Mouse (Mus musculus) midbrain, embryonic 14.5 days (tissue): ENCODE results near the gene Tesc. TPM values are rescaled to one million over a fixed set of nuclear protein-coding genes. Genes with fewer than 3 reads are reported as not detected.

Experiments
- ATAC-seq: fragments of 200-750 bp; cut with Nextera tagmentation; 2 replicates; pipeline ENCODE4 v1.8.0; 2017; ENCODE audit warnings: moderate number of reproducible peaks, moderate library complexity; ENCODE audit not compliant: low FRiP score, low TSS enrichment
- DNase-seq: peaks from one replicate; pipeline ENCODE4 v3.0.0-alpha.2; 2015
- H3K27ac ChIP-seq: fragments of 300-500 bp; sonication (generic); replicated peaks from 2 replicates; pipeline ENCODE4 v1.5.1; 2014; ENCODE audit warnings: mild to moderate bottlenecking, low read depth, low read length, moderate library complexity
- H3K27me3 ChIP-seq: fragments of 300-500 bp; sonication (generic); 2 replicates; pipeline ENCODE4 v1.6.1; 2014; ENCODE audit warnings: low read length, control low read depth, mixed read lengths; ENCODE audit not compliant: control insufficient read depth, insufficient read depth
- H3K36me3 ChIP-seq: fragments of 300-500 bp; sonication (generic); 2 replicates; pipeline ENCODE4 v1.6.1; 2014; ENCODE audit warnings: low read length, control low read depth; ENCODE audit not compliant: control insufficient read depth, insufficient read depth
- H3K4me1 ChIP-seq: fragments of 300-500 bp; sonication (generic); 2 replicates; pipeline ENCODE4 v1.6.1; 2014; ENCODE audit warnings: mild to moderate bottlenecking, antibody characterized with exemption, low read length, control low read depth; ENCODE audit not compliant: control insufficient read depth, insufficient read depth
- H3K4me2 ChIP-seq: fragments of 300-500 bp; sonication (generic); 2 replicates; pipeline ENCODE4 v1.6.1; 2014; ENCODE audit warnings: mild to moderate bottlenecking, low read length, moderate library complexity
- H3K4me3 ChIP-seq: fragments of 300-500 bp; sonication (generic); replicated peaks from 2 replicates; pipeline ENCODE4 v1.5.1; 2014; ENCODE audit warnings: low read depth, low read length
- H3K9ac ChIP-seq: fragments of 300-500 bp; sonication (generic); replicated peaks from 2 replicates; pipeline ENCODE4 v1.6.1; 2014; ENCODE audit warnings: mild to moderate bottlenecking, low read length, moderate library complexity
- H3K9me3 ChIP-seq: fragments of 300-500 bp; sonication (generic); 2 replicates; pipeline ENCODE4 v1.6.1; 2016; ENCODE audit warnings: low read length, control low read depth, mixed read lengths; ENCODE audit not compliant: control insufficient read depth
- WGBS: fragments of 180-500 bp; shearing (Covaris S2); extraction: QIAGEN DNeasy Blood & Tissue Kit; methylation state at CpG from one replicate; pipeline ENCODE4 v1.1.7; 2014; 5-methylcytosine and 5-hydroxymethylcytosine counted together
- polyA plus RNA-seq: library from polyadenylated mRNA; unstranded; fragments of >200 nt; fragmentation: Nextera tagmentation; extraction: Ambion mirVana; gene quantifications from 2 replicates; pipeline ENCODE4 v1.2.1, GENCODE M21; 2014

Tesc gene
- polyA plus RNA-seq, 1 experiment from 2014 or later = 4.9 TPM

- Histone ChIP-seq H3K9me3 (no peaks in the 10 kb centered on the region), H3K27me3 (no peaks in the 10 kb centered on the region), H3K4me3 (no peak overlapping the region), H3K4me2 (no peak overlapping the region), H3K4me1 (peaks cover 2% of the 10 kb centered on the region; the same call in 1 of the 2 replicates), H3K27ac (no peak overlapping the region), H3K36me3 (no peaks in the 10 kb centered on the region), H3K9ac (no peak overlapping the region)
- ATAC-seq = no peak
- WGBS = 86% methylated on average over 8 of the region's 8 CpGs
- no peak for DNase-seq
Measured at GRCm38 (mm10) chr5:118051981-118052662, 24.6 kb downstream of the Tesc start.

- no peak overlapping the region for H3K4me3 ChIP-seq
- H3K27me3 ChIP-seq = no peaks in the 10 kb centered on the region
- DNase-seq (no peak), ATAC-seq (no peak)
- no peak overlapping the region for H3K27ac ChIP-seq
- no peaks in the 10 kb centered on the region for H3K9me3 ChIP-seq
- no peaks in the 10 kb centered on the region for H3K36me3 ChIP-seq
- peaks cover 12% of the 10 kb centered on the region; the same call in 1 of the 2 replicates for H3K4me1 ChIP-seq
- H3K9ac ChIP-seq = no peak overlapping the region
- WGBS = 98% methylated on average over 2 of the region's 2 CpGs
- H3K4me2 ChIP-seq = no peak overlapping the region
Measured at GRCm38 (mm10) chr5:118053205-118053604, 25.7 kb downstream of the Tesc start.

GRCm38 (mm10) chr5:118057508-118058111 lies 30.1 kb downstream of the Tesc start:
- ATAC-seq = no peak
- no peak overlapping the region for H3K4me3 ChIP-seq
- WGBS = 51% methylated on average over 8 of the region's 8 CpGs
- no peak overlapping the region for H3K4me2 ChIP-seq
- no peaks in the 10 kb centered on the region for H3K27me3 ChIP-seq
- H3K4me1 ChIP-seq = peaks cover 12% of the 10 kb centered on the region; the same call in 1 of the 2 replicates
- H3K9ac ChIP-seq = no peak overlapping the region
- no peak overlapping the region; the same call in 1 of the 2 replicates for H3K27ac ChIP-seq
- H3K9me3 ChIP-seq = no peaks in the 10 kb centered on the region
- no peaks in the 10 kb centered on the region for H3K36me3 ChIP-seq
- DNase-seq = no peak

- Histone ChIP-seq H3K36me3 (no peaks in the 10 kb centered on the region), H3K4me1 (peaks cover 21% of the 10 kb centered on the region), H3K9me3 (no peaks in the 10 kb centered on the region), H3K4me2 (no peak overlapping the region), H3K9ac (no peak overlapping the region), H3K27ac (no peak overlapping the region), H3K27me3 (no peaks in the 10 kb centered on the region), H3K4me3 (no peak overlapping the region)
- WGBS = 91% methylated on average over 10 of the region's 10 CpGs
- no peak for ATAC-seq
- DNase-seq = no peak
Measured at GRCm38 (mm10) chr5:118058858-118059257, 31.3 kb downstream of the Tesc start.

GRCm38 (mm10) chr5:118059646-118060045 lies 32.1 kb downstream of the Tesc start:
- no peak for ATAC-seq

GRCm38 (mm10) chr5:118061391-118061790 lies 33.8 kb downstream of the Tesc start:
- Histone ChIP-seq H3K4me1 (peaks cover 38% of the 10 kb centered on the region), H3K4me3 (no peak overlapping the region), H3K9me3 (no peaks in the 10 kb centered on the region)

More at GRCm38 (mm10) chr5:118059646-118060045, 32.1 kb downstream of the Tesc start:
- Histone ChIP-seq H3K9me3 (no peaks in the 10 kb centered on the region), H3K27me3 (no peaks in the 10 kb centered on the region), H3K4me3 (no peak overlapping the region), H3K4me2 (no peak overlapping the region), H3K4me1 (peaks cover 28% of the 10 kb centered on the region), H3K27ac (no peak overlapping the region), H3K9ac (no peak overlapping the region), H3K36me3 (no peaks in the 10 kb centered on the region)
- DNase-seq = no peak
- WGBS = 83% methylated on average over 9 of the region's 9 CpGs

GRCm38 (mm10) chr5:118063181-118063621 lies 35.7 kb downstream of the Tesc start:
- 62% methylated on average over 8 of the region's 8 CpGs for WGBS
- DNase-seq (peak; percentile 36), ATAC-seq (no peak)
- Histone ChIP-seq H3K9me3 (no peaks in the 10 kb centered on the region), H3K9ac (no peak overlapping the region), H3K4me3 (no peak overlapping the region), H3K36me3 (peaks cover 7% of the 10 kb centered on the region), H3K4me2 (no peak overlapping the region), H3K27ac (0 out of 2 replicates have a peak overlapping the region, but pooled peaks have one; percentile 89), H3K4me1 (peaks cover 26% of the 10 kb centered on the region), H3K27me3 (no peaks in the 10 kb centered on the region)

More at GRCm38 (mm10) chr5:118061391-118061790, 33.8 kb downstream of the Tesc start:
- Histone ChIP-seq H3K36me3 (no peaks in the 10 kb centered on the region; the same call in 1 of the 2 replicates), H3K9ac (no peak overlapping the region), H3K4me2 (no peak overlapping the region), H3K27ac (no peak overlapping the region), H3K27me3 (no peaks in the 10 kb centered on the region)
- 96% methylated on average over 18 of the region's 18 CpGs for WGBS
- DNase-seq = no peak
- ATAC-seq = no peak

GRCm38 (mm10) chr5:118064284-118064901 lies 36.9 kb downstream of the Tesc start:
- Histone ChIP-seq H3K4me1 (peaks cover 26% of the 10 kb centered on the region), H3K36me3 (peaks cover 12% of the 10 kb centered on the region), H3K27me3 (no peaks in the 10 kb centered on the region), H3K27ac (peak overlapping the region; percentile 89), H3K9ac (0 out of 2 replicates have a peak overlapping the region, but pooled peaks have one; percentile 3), H3K4me2 (no peak overlapping the region), H3K4me3 (no peak overlapping the region), H3K9me3 (no peaks in the 10 kb centered on the region)
- peak; percentile 75 for DNase-seq
- peak; percentile 56; the same call in 1 of the 2 replicates for ATAC-seq
- 9% methylated on average over 10 of the region's 10 CpGs for WGBS
